Mouse (Mus musculus) limb, embryonic 12.5 days (tissue): ENCODE measurements around the gene Napsa. TPM values are rescaled to one million over a fixed set of nuclear protein-coding genes. Genes with fewer than 3 reads are reported as not detected.

ENCODE experiments used
- ATAC-seq: fragments of 200-750 bp; cut with Nextera tagmentation; 2 replicates; pipeline ENCODE4 v1.8.0; 2017; ENCODE audit warnings: low read depth, moderate TSS enrichment; ENCODE audit not compliant: insufficient number of reproducible peaks, insufficient read depth, low FRiP score, low TSS enrichment
- H3K27ac ChIP-seq: fragments of 300-500 bp; sonication (generic); 2 replicates; pipeline ENCODE4 v1.5.1; 2016; ENCODE audit warnings: mild to moderate bottlenecking, moderate library complexity
- H3K27me3 ChIP-seq: fragments of 300-500 bp; sonication (generic); 2 replicates; pipeline ENCODE4 v1.6.1; 2016; ENCODE audit warnings: mild to moderate bottlenecking, moderate library complexity
- H3K36me3 ChIP-seq: fragments of 300-500 bp; sonication (generic); 2 replicates; pipeline ENCODE4 v1.6.1; 2016; ENCODE audit warnings: mild to moderate bottlenecking, moderate library complexity
- H3K4me1 ChIP-seq: fragments of 300-500 bp; sonication (generic); replicated peaks from 2 replicates; pipeline ENCODE4 v1.6.1; 2016
- H3K4me2 ChIP-seq: fragments of 300-500 bp; sonication (generic); 2 replicates; pipeline ENCODE4 v1.6.1; 2016; ENCODE audit warnings: mild to moderate bottlenecking, moderate library complexity
- H3K4me3 ChIP-seq: fragments of 300-500 bp; sonication (generic); replicated peaks from 2 replicates; pipeline ENCODE4 v1.5.1; 2016; ENCODE audit warnings: mild to moderate bottlenecking
- H3K9ac ChIP-seq: fragments of 300-500 bp; sonication (generic); replicated peaks from 2 replicates; pipeline ENCODE4 v1.6.1; 2016; ENCODE audit warnings: mild to moderate bottlenecking, moderate library complexity
- H3K9me3 ChIP-seq: fragments of 300-500 bp; sonication (generic); 2 replicates; pipeline ENCODE4 v1.6.1; 2016; ENCODE audit warnings: mild to moderate bottlenecking, moderate library complexity
- WGBS: fragments of 180-500 bp; shearing (Covaris S2); methylation state at CpG from one replicate; pipeline ENCODE4 v1.1.7; 2016; 5-methylcytosine and 5-hydroxymethylcytosine counted together
- polyA plus RNA-seq: library from polyadenylated mRNA; unstranded; fragments of >200 nt; fragmentation: Nextera tagmentation; extraction: Ambion mirVana; gene quantifications from 2 replicates; pipeline ENCODE4 v1.2.1, GENCODE M21; 2016

Napsa gene
- polyA plus RNA-seq, 1 experiment from 2014 or later, result 0.83 TPM

GRCm38 (mm10) chr7:44553196-44553764 is 18.9 kb upstream of the Napsa start:
- WGBS, result 1% methylated on average over 31 of the region's 32 CpGs
- Histone ChIP-seq H3K27me3 (no peaks in the 10 kb centered on the region), H3K27ac (peak overlapping the region; percentile 97), H3K4me3 (peak overlapping the region; percentile 84), H3K9ac (peak overlapping the region; percentile 65), H3K4me2 (peak overlapping the region; percentile 63), H3K9me3 (no peaks in the 10 kb centered on the region), H3K4me1 (0 out of 2 replicates have a peak, but pooled peaks cover 10% of the 10 kb centered on the region), H3K36me3 (peaks cover 32% of the 10 kb centered on the region)
- peak; percentile 61 for ATAC-seq

- peaks cover 32% of the 10 kb centered on the region for H3K36me3 ChIP-seq
- under 1% methylated on average over 22 of the region's 22 CpGs for WGBS
- H3K9ac ChIP-seq, result peak within 1 kb of the TSS; percentile 65
- peak within 1 kb of the TSS; percentile 84 for H3K4me3 ChIP-seq
- no peaks in the 10 kb centered on the region for H3K27me3 ChIP-seq
- 0 out of 2 replicates have a peak, but pooled peaks have one; percentile 56 for ATAC-seq
- 0 out of 2 replicates have a peak, but pooled peaks cover 10% of the 10 kb centered on the region for H3K4me1 ChIP-seq
- H3K4me2 ChIP-seq, result peak within 1 kb of the TSS; percentile 63
- no peaks in the 10 kb centered on the region for H3K9me3 ChIP-seq
- peak within 1 kb of the TSS; percentile 97 for H3K27ac ChIP-seq
Measured at GRCm38 (mm10) chr7:44553826-44554225, 18.4 kb upstream of the Napsa start, which contains the start of gene Nr1h2. Nr1h2 (minus strand) TSS chr7:44553951.

GRCm38 (mm10) chr7:44557629-44558028 is 14.6 kb upstream of the Napsa start:
- WGBS, result 68% methylated on average over 2 of the region's 2 CpGs
- 0 out of 2 replicates have a peak, but pooled peaks cover 6% of the 10 kb centered on the region for H3K4me1 ChIP-seq
- no peak overlapping the region for H3K27ac ChIP-seq
- H3K27me3 ChIP-seq, result no peaks in the 10 kb centered on the region
- H3K4me3 ChIP-seq, result no peak overlapping the region
- no peaks in the 10 kb centered on the region for H3K36me3 ChIP-seq
- no peaks in the 10 kb centered on the region for H3K9me3 ChIP-seq
- H3K9ac ChIP-seq, result no peak overlapping the region
- H3K4me2 ChIP-seq, result no peak overlapping the region
- no peak for ATAC-seq

GRCm38 (mm10) chr7:44560435-44561400 is 11.5 kb upstream of the Napsa start:
- peak; percentile 59; the same call in 1 of the 2 replicates for ATAC-seq

GRCm38 (mm10) chr7:44563284-44563683 is 8.9 kb upstream of the Napsa start:
- H3K9me3 ChIP-seq, result no peaks in the 10 kb centered on the region
- H3K4me2 ChIP-seq, result no peak overlapping the region
- no peaks in the 10 kb centered on the region for H3K4me1 ChIP-seq
- no peaks in the 10 kb centered on the region for H3K36me3 ChIP-seq
- 51% methylated on average over 8 of the region's 8 CpGs for WGBS
- peaks cover under 1% of the 10 kb centered on the region; the same call in 1 of the 2 replicates for H3K27me3 ChIP-seq
- H3K4me3 ChIP-seq, result no peak overlapping the region
- no peak overlapping the region for H3K9ac ChIP-seq
- no peak overlapping the region for H3K27ac ChIP-seq
- ATAC-seq, result no peak

More at GRCm38 (mm10) chr7:44560435-44561400, 11.5 kb upstream of the Napsa start:
- Histone ChIP-seq H3K27me3 (no peaks in the 10 kb centered on the region; the same call in 1 of the 2 replicates), H3K9ac (no peak overlapping the region), H3K4me1 (no peaks in the 10 kb centered on the region), H3K9me3 (no peaks in the 10 kb centered on the region), H3K4me3 (no peak overlapping the region), H3K4me2 (no peak overlapping the region), H3K27ac (no peak overlapping the region), H3K36me3 (no peaks in the 10 kb centered on the region)
- WGBS, result 54% methylated on average over 18 of the region's 18 CpGs

GRCm38 (mm10) chr7:44564486-44564885 is 7.7 kb upstream of the Napsa start:
- Histone ChIP-seq H3K9me3 (no peaks in the 10 kb centered on the region), H3K4me1 (no peaks in the 10 kb centered on the region), H3K36me3 (no peaks in the 10 kb centered on the region), H3K27ac (no peak overlapping the region), H3K4me2 (no peak overlapping the region), H3K9ac (no peak overlapping the region), H3K27me3 (peaks cover 7% of the 10 kb centered on the region; the same call in 1 of the 2 replicates), H3K4me3 (no peak overlapping the region)
- ATAC-seq, result no peak
- 88% methylated on average over 10 of the region's 10 CpGs for WGBS

- WGBS, result 78% methylated on average over 6 of the region's 6 CpGs
Measured at GRCm38 (mm10) chr7:44565414-44565813, 6.8 kb upstream of the Napsa start.

GRCm38 (mm10) chr7:44568803-44569202 is 3.4 kb upstream of the Napsa start:
- WGBS, result 75% methylated on average over 9 of the region's 9 CpGs
- H3K4me3 ChIP-seq, result no peak overlapping the region
- H3K27ac ChIP-seq, result no peak overlapping the region
- H3K4me1 ChIP-seq, result no peaks in the 10 kb centered on the region
- no peaks in the 10 kb centered on the region for H3K36me3 ChIP-seq
- no peak overlapping the region for H3K4me2 ChIP-seq
- no peak for ATAC-seq
- H3K9me3 ChIP-seq, result no peaks in the 10 kb centered on the region
- no peak overlapping the region for H3K9ac ChIP-seq
- peaks cover 15% of the 10 kb centered on the region; the same call in 1 of the 2 replicates for H3K27me3 ChIP-seq

More at GRCm38 (mm10) chr7:44565414-44565813, 6.8 kb upstream of the Napsa start:
- H3K4me2 ChIP-seq, result no peak overlapping the region
- H3K4me3 ChIP-seq, result no peak overlapping the region
- peaks cover 7% of the 10 kb centered on the region; the same call in 1 of the 2 replicates for H3K27me3 ChIP-seq
- ATAC-seq, result no peak
- no peak overlapping the region for H3K9ac ChIP-seq
- no peak overlapping the region for H3K27ac ChIP-seq
- no peaks in the 10 kb centered on the region for H3K9me3 ChIP-seq
- H3K4me1 ChIP-seq, result no peaks in the 10 kb centered on the region
- H3K36me3 ChIP-seq, result no peaks in the 10 kb centered on the region

GRCm38 (mm10) chr7:44570989-44571388 is 1.2 kb upstream of the Napsa start:
- Histone ChIP-seq H3K4me2 (no peak overlapping the region), H3K4me3 (no peak overlapping the region), H3K9me3 (no peaks in the 10 kb centered on the region), H3K27me3 (0 out of 2 replicates have a peak, but pooled peaks cover 15% of the 10 kb centered on the region), H3K36me3 (no peaks in the 10 kb centered on the region), H3K4me1 (no peaks in the 10 kb centered on the region), H3K9ac (no peak overlapping the region), H3K27ac (no peak overlapping the region)
- WGBS, result 72% methylated on average over 6 of the region's 6 CpGs
- no peak for ATAC-seq

GRCm38 (mm10) chr7:44571811-44572210 is 369 bp upstream of the Napsa start:
- H3K4me3 ChIP-seq, result no peak overlapping the region
- H3K9ac ChIP-seq, result no peak overlapping the region
- H3K4me2 ChIP-seq, result no peak overlapping the region
- H3K9me3 ChIP-seq, result no peaks in the 10 kb centered on the region
- no peaks in the 10 kb centered on the region for H3K4me1 ChIP-seq
- 0 out of 2 replicates have a peak, but pooled peaks cover 15% of the 10 kb centered on the region for H3K27me3 ChIP-seq
- WGBS, result 45% methylated on average over 4 of the region's 4 CpGs
- no peak for ATAC-seq
- no peak overlapping the region for H3K27ac ChIP-seq
- H3K36me3 ChIP-seq, result no peaks in the 10 kb centered on the region

GRCm38 (mm10) chr7:44572956-44573484 is 840 bp downstream of the Napsa start:
- no peak for ATAC-seq
- Histone ChIP-seq H3K4me1 (no peaks in the 10 kb centered on the region), H3K9ac (no peak overlapping the region), H3K4me2 (no peak overlapping the region), H3K9me3 (no peaks in the 10 kb centered on the region), H3K27me3 (0 out of 2 replicates have a peak, but pooled peaks cover 15% of the 10 kb centered on the region), H3K4me3 (no peak overlapping the region), H3K27ac (no peak overlapping the region), H3K36me3 (no peaks in the 10 kb centered on the region)
- WGBS, result 84% methylated on average over 5 of the region's 5 CpGs
